24 mouse cellular contexts compared by ENCODE assay signal in genomic region chr11:63157117-63157516, GRCm38 (mm10). TPM values are rescaled to one million over a fixed set of nuclear protein-coding genes. Genes with fewer than 3 reads are reported as not detected.
"Had no signal": no experiment of that assay in that cellular context is flagged by ENCODE, and none has a peak within 500 bp of the region (broad histone marks: within the 10 kb centered on the region; RNA-seq: fewer than 3 reads in every experiment).

No protein-coding gene starts in this region.

- DNase-seq: gastrocnemius, postnatal 14 days; gastrocnemius, postnatal 36 days; heart, adult 18-20 months; heart, postnatal 10 days; kidney, adult 11 months; kidney, adult 2 months; kidney, adult 9 months; kidney, postnatal 14 days; kidney, postnatal 36 days; layer of hippocampus, postnatal 36 days; left cerebral cortex, postnatal 4 days had no signal

- ATAC-seq: hindbrain, postnatal 0 days; intestine, embryonic 16.5 days; liver, embryonic 12.5 days had no signal

- H3K4me3 ChIP-seq: heart, embryonic 10.5 days; heart, embryonic 12.5 days; hindbrain, embryonic 13.5 days; hindbrain, embryonic 15.5 days; kidney, embryonic 15.5 days; limb, embryonic 13.5 days; limb, embryonic 15.5 days; liver, embryonic 12.5 days had no signal

- H3K27ac ChIP-seq: heart, embryonic 10.5 days; hindbrain, embryonic 13.5 days; hindbrain, embryonic 15.5 days; hindbrain, postnatal 0 days; kidney, embryonic 15.5 days; kidney, postnatal 0 days; limb, embryonic 13.5 days; limb, embryonic 15.5 days; liver, embryonic 12.5 days; liver, embryonic 14.5 days had no signal

RNA-seq across cellular contexts. Expression of gene Pmp22, which starts 28.3 kb away (rescaled TPM):
- total RNA-seq: hematopoietic stem cell, adult 5-6 weeks had no signal
